Comparison of ENCODE assay signal across 8 mouse cellular contexts in genomic region chr8:120486477-120487376, GRCm38 (mm10).
DNase-seq lines count a peak whose midpoint lies in the region; ATAC-seq and TF ChIP-seq lines count a peak whose summit lies in the region.

No protein-coding gene starts in this region.

- TF ChIP-seq POLR2A in kidney, adult 2 months (IDR thresholded peaks at IDR 0.05; ENCODE audit: low read depth, low read length) = no peak

- no peaks in the 10 kb centered on the region for H3K27me3 ChIP-seq in kidney, adult 2 months (replicated peaks; ENCODE audit: control insufficient read depth, insufficient read depth, low read length)
- H3K27me3 ChIP-seq in liver, embryonic 12.5 days (replicated peaks) = no peaks in the 10 kb centered on the region
- H3K27me3 ChIP-seq in stomach, embryonic 15.5 days (replicated peaks) = no peaks in the 10 kb centered on the region; the same call in 1 of the 2 replicates

- no peak for TF ChIP-seq CTCF in kidney, adult 2 months (conservative IDR thresholded peaks at IDR 0.05; ENCODE audit: insufficient read depth, insufficient read length, low read depth, low read length)

- H3K4me3 ChIP-seq in kidney, adult 2 months (ENCODE audit: insufficient read depth, low read depth, low read length) = peak overlapping the region; percentile 75
- H3K4me3 ChIP-seq in liver, embryonic 12.5 days = peak overlapping the region; percentile 97
- H3K4me3 ChIP-seq in stomach, embryonic 15.5 days (replicated peaks) = peak overlapping the region; percentile 71

- peak overlapping the region; percentile 95 for H3K4me2 ChIP-seq in liver, embryonic 12.5 days
- peak overlapping the region; percentile 99 for H3K4me2 ChIP-seq in stomach, embryonic 15.5 days

- peak overlapping the region; percentile 84 for H3K27ac ChIP-seq in kidney, adult 2 months (ENCODE audit: insufficient read depth, low read depth, low read length)
- peak overlapping the region; percentile 100 for H3K27ac ChIP-seq in liver, embryonic 12.5 days
- H3K27ac ChIP-seq in stomach, embryonic 15.5 days = peak overlapping the region; percentile 91

- 20% methylated on average over 50 of the region's 50 CpGs for WGBS in kidney, adult 2 months
- WGBS in liver, embryonic 12.5 days (ENCODE audit: insufficient replicate concordance) = under 1% methylated on average over 50 of the region's 50 CpGs
- WGBS in stomach, embryonic 15.5 days = 11% methylated on average over 50 of the region's 50 CpGs

- DNase-seq in urinary bladder, postnatal 14 days (ENCODE audit: low spot score) = peak; percentile 61
- no peak for DNase-seq in urinary bladder, adult 18-20 months (ENCODE audit: low spot score in 2 of 2)
- peak; percentile 83 for DNase-seq in heart, adult 8-10 months (ENCODE audit: low spot score)
- DNase-seq in kidney, adult 2 months = peak; percentile 70

- no peaks in the 10 kb centered on the region for H3K36me3 ChIP-seq in kidney, adult 2 months (ENCODE audit: control insufficient read depth, insufficient read depth, low read length)
- H3K36me3 ChIP-seq in liver, embryonic 12.5 days = no peaks in the 10 kb centered on the region
- no peaks in the 10 kb centered on the region for H3K36me3 ChIP-seq in stomach, embryonic 15.5 days

- peaks cover 19% of the 10 kb centered on the region for H3K4me1 ChIP-seq in kidney, adult 2 months (ENCODE audit: control insufficient read depth, insufficient read depth, low read length)
- peaks cover 75% of the 10 kb centered on the region for H3K4me1 ChIP-seq in liver, embryonic 12.5 days
- peaks cover 52% of the 10 kb centered on the region for H3K4me1 ChIP-seq in stomach, embryonic 15.5 days

- H3K9ac ChIP-seq in liver, embryonic 12.5 days = peak overlapping the region; percentile 97
- peak overlapping the region; percentile 65 for H3K9ac ChIP-seq in stomach, embryonic 15.5 days

- H3K9me3 ChIP-seq in liver, embryonic 12.5 days (replicated peaks) = no peaks in the 10 kb centered on the region
- H3K9me3 ChIP-seq in stomach, embryonic 15.5 days = no peaks in the 10 kb centered on the region

- peak; percentile 45 for ATAC-seq in common myeloid progenitor, adult 5-6 weeks (replicated peaks; ENCODE audit: low read depth, poor library complexity, severe bottlenecking)
- peak; percentile 61 for ATAC-seq in liver, embryonic 12.5 days
- peak; percentile 48 for ATAC-seq in monocyte, adult 5-6 weeks (replicated peaks; ENCODE audit: insufficient number of reproducible peaks, low FRiP score, low TSS enrichment, poor library complexity, severe bottlenecking)
- peak; percentile 44; the same call in 1 of the 2 replicates for ATAC-seq in stomach, embryonic 15.5 days (ENCODE audit: insufficient read depth, low FRiP score, low read depth)

Comparison
In these comparisons a context has a peak if more than half of its experiments do, and no peak if none do; other contexts are left out.
1. DNase-seq: peak in urinary bladder, postnatal 14 days (single experiment), heart, adult 8-10 months (single experiment) and kidney, adult 2 months (single experiment); none in urinary bladder, adult 18-20 months (0 of 2).
2. Peak in every context shown above with its lines, with median percentiles within 50 percentile points of each other: ATAC-seq, H3K27ac ChIP-seq and H3K4me3 ChIP-seq.